Mouse (Mus musculus) heart, embryonic 14.5 days (tissue): ENCODE measurements around the gene Trim44. TPM values are rescaled to one million over a fixed set of nuclear protein-coding genes. Genes with fewer than 3 reads are reported as not detected.

ENCODE experiments used
- ATAC-seq: fragments of 200-750 bp; cut with Nextera tagmentation; 2 replicates; pipeline ENCODE4 v1.8.0; 2017; ENCODE audit warnings: low read depth, moderate TSS enrichment; ENCODE audit not compliant: insufficient number of reproducible peaks, insufficient read depth, low FRiP score
- H3K27ac ChIP-seq, 2 experiments: fragments of 200-500 bp in 1 of 2; fragments of 300-500 bp in 1 of 2; sonication (generic) in 1 of 2; replicated peaks in 1 of 2; 2 replicates each; pipeline ENCODE4 v1.5.1; 2012 to 2014; ENCODE audit warnings: low read depth in 2 of 2, low read length in 2 of 2, control low read depth in 1 of 2, mild to moderate bottlenecking in 1 of 2, mixed read lengths in 1 of 2; ENCODE audit not compliant: control insufficient read depth in 1 of 2, insufficient read depth in 1 of 2
- H3K27me3 ChIP-seq: fragments of 300-500 bp; sonication (generic); 2 replicates; pipeline ENCODE4 v1.6.1; 2014; ENCODE audit warnings: mild to moderate bottlenecking, low read length, control low read depth; ENCODE audit not compliant: control insufficient read depth, insufficient read depth
- H3K36me3 ChIP-seq: fragments of 300-500 bp; sonication (generic); 2 replicates; pipeline ENCODE4 v1.6.1; 2014; ENCODE audit warnings: mild to moderate bottlenecking, control low read depth, low read length, mixed read lengths; ENCODE audit not compliant: control insufficient read depth, insufficient read depth
- H3K4me1 ChIP-seq, 2 experiments: fragments of 200-500 bp in 1 of 2; fragments of 300-500 bp in 1 of 2; sonication (generic) in 1 of 2; 2 replicates each; pipeline ENCODE4 v1.6.1; 2012 to 2014; ENCODE audit warnings: low read length in 2 of 2, control low read depth in 1 of 2, mixed read lengths in 1 of 2; ENCODE audit not compliant: control insufficient read depth in 2 of 2, insufficient read depth in 2 of 2
- H3K4me2 ChIP-seq: fragments of 300-500 bp; sonication (generic); 2 replicates; pipeline ENCODE4 v1.6.1; 2014; ENCODE audit warnings: mild to moderate bottlenecking, low read length
- H3K4me3 ChIP-seq, 2 experiments: fragments of 200-500 bp in 1 of 2; fragments of 300-500 bp in 1 of 2; sonication (generic) in 1 of 2; 2 replicates each; pipeline ENCODE4 v1.5.1; 2012 to 2014; ENCODE audit warnings: low read length in 2 of 2, mild to moderate bottlenecking in 2 of 2, control low read depth in 1 of 2, low read depth in 1 of 2, moderate library complexity in 1 of 2; ENCODE audit not compliant: control insufficient read depth in 1 of 2, insufficient read depth in 1 of 2
- H3K9ac ChIP-seq: fragments of 300-500 bp; sonication (generic); 2 replicates; pipeline ENCODE4 v1.6.1; 2014; ENCODE audit warnings: mild to moderate bottlenecking, low read length
- H3K9me3 ChIP-seq: fragments of 300-500 bp; sonication (generic); 2 replicates; pipeline ENCODE4 v1.6.1; 2016; ENCODE audit warnings: low read length, control low read depth; ENCODE audit not compliant: control insufficient read depth
- WGBS: fragments of 180-500 bp; shearing (Covaris S2); extraction: QIAGEN DNeasy Blood & Tissue Kit; methylation state at CpG from one replicate; pipeline ENCODE4 v1.1.7; 2014; 5-methylcytosine and 5-hydroxymethylcytosine counted together
- polyA plus RNA-seq: library from polyadenylated mRNA; unstranded; fragments of >200 nt; fragmentation: Nextera tagmentation; extraction: Ambion mirVana; gene quantifications from 2 replicates; pipeline ENCODE4 v1.2.1, GENCODE M21; 2014

Gene Trim44
- polyA plus RNA-seq: 33.0 and 35.0 TPM in 2 replicates

- Histone ChIP-seq H3K9me3 (no peaks in the 10 kb centered on the region), H3K4me3 (0 out of 4 replicates have a peak within 1 kb of the TSS, but pooled peaks of 1 of the 2 experiments have one; percentile 0), H3K27me3 (no peaks in the 10 kb centered on the region), H3K4me2 (peak within 1 kb of the TSS; percentile 38), H3K36me3 (no peaks in the 10 kb centered on the region), H3K9ac (no peak within 1 kb of the TSS), H3K4me1 (peaks cover 4 to 24% of the 10 kb centered on the region in 2 experiments), H3K27ac (no peak within 1 kb of the TSS)
- no peak for ATAC-seq
- 45% methylated on average over 14 of the region's 14 CpGs for WGBS
These were observed at the start of gene Trim44 for GRCm38 (mm10) chr2:102407363-102408184. Gene Trim44, minus strand, starts transcription at chr2:102407828.

GRCm38 (mm10) chr2:102455126-102455525 lies 47.5 kb upstream of the Trim44 start:
- no peak overlapping the region for H3K4me3 ChIP-seq
- 88% methylated on average over 1 of the region's 1 CpGs for WGBS
- no peak overlapping the region for H3K27ac ChIP-seq
- no peaks in the 10 kb centered on the region for H3K36me3 ChIP-seq
- ATAC-seq: no peak
- H3K4me2 ChIP-seq: no peak overlapping the region
- peaks cover 41% of the 10 kb centered on the region for H3K27me3 ChIP-seq
- peaks cover 0 to 21% of the 10 kb centered on the region in 2 experiments; a peak in 3 of 4 replicates for H3K4me1 ChIP-seq
- H3K9ac ChIP-seq: no peak overlapping the region
- H3K9me3 ChIP-seq: no peaks in the 10 kb centered on the region

GRCm38 (mm10) chr2:102453447-102453846 lies 45.8 kb upstream of the Trim44 start:
- Histone ChIP-seq H3K27me3 (peaks cover 29% of the 10 kb centered on the region), H3K27ac (no peak overlapping the region), H3K9ac (no peak overlapping the region), H3K4me3 (no peak overlapping the region), H3K4me2 (no peak overlapping the region), H3K36me3 (no peaks in the 10 kb centered on the region), H3K4me1 (peaks cover 5 to 25% of the 10 kb centered on the region in 2 experiments), H3K9me3 (no peaks in the 10 kb centered on the region)
- WGBS: 40% methylated on average over 3 of the region's 3 CpGs
- no peak for ATAC-seq

GRCm38 (mm10) chr2:102451671-102452549 lies 44.3 kb upstream of the Trim44 start, which contains the start of gene Fjx1:
Gene Fjx1, minus strand, starts transcription at chr2:102452499.
- H3K4me3 ChIP-seq: peak within 1 kb of the TSS; percentile 72 to 77
- 2% methylated on average over 43 of the region's 49 CpGs for WGBS
- H3K4me2 ChIP-seq: peak within 1 kb of the TSS; percentile 97
- H3K4me1 ChIP-seq: peaks cover 5 to 15% of the 10 kb centered on the region in 2 experiments
- H3K27me3 ChIP-seq: peaks cover 27% of the 10 kb centered on the region
- ATAC-seq: peak; percentile 41
- H3K36me3 ChIP-seq: no peaks in the 10 kb centered on the region
- H3K27ac ChIP-seq: peak within 1 kb of the TSS in 1 of 2 experiments; percentile 52; a peak in 2 of 4 replicates
- H3K9ac ChIP-seq: peak within 1 kb of the TSS; percentile 76
- no peaks in the 10 kb centered on the region for H3K9me3 ChIP-seq

GRCm38 (mm10) chr2:102450761-102451670 lies 43.4 kb upstream of the Trim44 start:
- H3K4me1 ChIP-seq: peaks cover 5 to 15% of the 10 kb centered on the region in 2 experiments
- ATAC-seq: peak; percentile 21
- WGBS: under 1% methylated on average over 104 of the region's 109 CpGs
- H3K27ac ChIP-seq: peak overlapping the region in 1 of 2 experiments; percentile 52; a peak in 2 of 4 replicates
- peak overlapping the region; percentile 97 for H3K4me2 ChIP-seq
- H3K9ac ChIP-seq: peak overlapping the region; percentile 76
- peak overlapping the region; percentile 72 to 77 for H3K4me3 ChIP-seq
- H3K9me3 ChIP-seq: no peaks in the 10 kb centered on the region
- peaks cover 19% of the 10 kb centered on the region for H3K27me3 ChIP-seq
- no peaks in the 10 kb centered on the region for H3K36me3 ChIP-seq

- Histone ChIP-seq H3K36me3 (no peaks in the 10 kb centered on the region), H3K9me3 (no peaks in the 10 kb centered on the region), H3K9ac (peak overlapping the region; percentile 76), H3K4me3 (peak overlapping the region; percentile 72 to 77), H3K4me2 (peak overlapping the region; percentile 97), H3K4me1 (peaks cover 5 to 15% of the 10 kb centered on the region in 2 experiments), H3K27me3 (peaks cover 12% of the 10 kb centered on the region), H3K27ac (no peak overlapping the region)
- WGBS: under 1% methylated on average over 43 of the region's 43 CpGs
- peak; percentile 17 for ATAC-seq
These were observed 42.7 kb upstream of the Trim44 start for GRCm38 (mm10) chr2:102450248-102450760.
